8 mouse cellular contexts compared by ENCODE assay signal in the genomic region with DNA sequence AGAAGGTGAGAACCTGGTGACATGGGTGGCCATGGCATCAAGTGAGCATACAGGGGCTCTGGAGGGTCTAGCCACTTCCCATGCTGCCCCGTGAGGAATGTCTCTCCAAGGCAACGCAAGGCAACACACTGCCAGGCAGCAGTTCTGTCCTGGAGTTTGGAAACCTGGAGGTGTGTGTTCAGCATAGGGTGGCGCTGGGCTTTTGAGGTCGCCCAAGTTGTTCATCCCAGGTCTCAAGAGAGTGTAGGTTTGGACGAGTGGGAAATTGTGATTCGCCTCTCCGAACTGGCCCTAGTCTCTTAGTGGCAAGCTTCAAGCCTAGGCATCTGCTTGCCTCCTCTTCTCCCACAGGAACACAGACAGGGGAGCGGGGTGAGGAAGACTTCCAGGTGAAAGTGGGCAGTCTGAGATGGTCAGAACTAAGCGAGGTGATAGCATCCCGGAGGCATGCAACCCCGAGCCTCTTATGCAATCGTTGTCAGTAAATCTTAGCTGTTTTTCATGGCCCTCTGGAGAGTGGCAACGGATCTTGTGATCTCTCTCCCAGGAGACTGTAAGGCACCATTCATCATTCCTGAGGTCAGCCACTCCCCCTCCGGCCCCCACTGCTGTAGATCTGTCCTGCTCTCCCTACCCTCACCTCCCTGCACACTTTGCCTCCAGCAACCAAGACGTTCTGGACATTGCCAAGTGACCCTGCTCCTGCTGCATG. TPM values are rescaled to one million over a fixed set of nuclear protein-coding genes. Genes with fewer than 3 reads are reported as not detected.
DNase-seq lines count a peak whose midpoint lies in the region; TF ChIP-seq lines count a peak whose summit lies in the region.

No protein-coding gene starts in this region.

- no peak overlapping the region for H3K27ac ChIP-seq in spleen, adult 2 months (ENCODE audit: insufficient read depth, low read length)
- H3K27ac ChIP-seq in embryonic fibroblast, embryonic 13.5 days (ENCODE audit: insufficient read depth, low read length) = peak overlapping the region; percentile 90
- peak overlapping the region; percentile 46 for H3K27ac ChIP-seq in kidney, adult 2 months (ENCODE audit: insufficient read depth, low read depth, low read length)

- no peaks in the 10 kb centered on the region for H3K36me3 ChIP-seq in spleen, adult 2 months (ENCODE audit: control insufficient read depth, insufficient read depth, low read length)
- H3K36me3 ChIP-seq in kidney, adult 2 months (ENCODE audit: control insufficient read depth, insufficient read depth, low read length) = no peaks in the 10 kb centered on the region

- H3K27me3 ChIP-seq in spleen, adult 2 months (ENCODE audit: control insufficient read depth, insufficient read depth, low read length) = peaks cover 6% of the 10 kb centered on the region
- no peaks in the 10 kb centered on the region for H3K27me3 ChIP-seq in kidney, adult 2 months (replicated peaks; ENCODE audit: control insufficient read depth, insufficient read depth, low read length)

- no peak for TF ChIP-seq CTCF in spleen, adult 2 months (IDR thresholded peaks at IDR 0.05; ENCODE audit: extremely low read depth, insufficient read depth, insufficient read length, insufficient replicate concordance)
- no peak for TF ChIP-seq CTCF in embryonic fibroblast, embryonic 13.5 days (IDR thresholded peaks at IDR 0.05; ENCODE audit: borderline replicate concordance, insufficient read depth, low read length)
- TF ChIP-seq CTCF in kidney, adult 2 months (conservative IDR thresholded peaks at IDR 0.05; ENCODE audit: insufficient read depth, insufficient read length, low read depth, low read length) = no peak

- H3K4me1 ChIP-seq in spleen, adult 2 months (ENCODE audit: control insufficient read depth, insufficient read depth, insufficient read length) = no peaks in the 10 kb centered on the region
- peaks cover 21% of the 10 kb centered on the region for H3K4me1 ChIP-seq in embryonic fibroblast, embryonic 13.5 days (ENCODE audit: control insufficient read depth, insufficient read depth, low read length)
- no peaks in the 10 kb centered on the region for H3K4me1 ChIP-seq in kidney, adult 2 months (ENCODE audit: control insufficient read depth, insufficient read depth, low read length)

- no peak for DNase-seq in spleen, adult 2 months (ENCODE audit: low read depth in 1 of 2, low spot score in 2 of 2)
- DNase-seq in spleen, postnatal 4 days (ENCODE audit: low spot score in 2 of 2) = no peak
- DNase-seq in kidney, adult 2 months = peak; percentile 79
- peak; percentile 49 for DNase-seq in lung, postnatal 36 days
- DNase-seq in thymus, postnatal 0 days (ENCODE audit: low spot score) = no peak
- DNase-seq in right cerebral cortex, postnatal 10 days (ENCODE audit: low spot score in 2 of 2) = no peak
- DNase-seq in thymus, postnatal 10 days (ENCODE audit: low spot score in 2 of 2) = no peak

- 44% methylated on average over 15 of the region's 15 CpGs for WGBS in spleen, adult 2 months
- 17% methylated on average over 15 of the region's 15 CpGs for WGBS in kidney, adult 2 months

- no peak for TF ChIP-seq POLR2A in spleen, adult 2 months (IDR thresholded peaks at IDR 0.05; ENCODE audit: low read depth, low read length)
- peak; percentile 59; the same call in 1 of the 2 replicates for TF ChIP-seq POLR2A in embryonic fibroblast, embryonic 13.5 days (IDR thresholded peaks at IDR 0.05; ENCODE audit: low read depth, low read length)
- TF ChIP-seq POLR2A in kidney, adult 2 months (IDR thresholded peaks at IDR 0.05; ENCODE audit: low read depth, low read length) = no peak

- H3K4me3 ChIP-seq in spleen, adult 2 months (ENCODE audit: extremely low read depth, insufficient read depth, insufficient read length) = peak overlapping the region; percentile 14; the same call in 1 of the 2 replicates
- peak overlapping the region; percentile 73 for H3K4me3 ChIP-seq in embryonic fibroblast, embryonic 13.5 days (ENCODE audit: insufficient read depth, low read length)
- H3K4me3 ChIP-seq in kidney, adult 2 months (ENCODE audit: insufficient read depth, low read depth, low read length) = peak overlapping the region; percentile 62

RNA-seq across cellular contexts. Expression of a gene that starts 0.8 kb away (rescaled TPM):
- 15.7 and 19.8 TPM in 2 replicates for polyA plus RNA-seq in spleen, adult 2 months (2012; rRNA removed)
- 372 and 444 TPM in 2 replicates for polyA plus RNA-seq in embryonic fibroblast, embryonic 13.5 days (2011; ENCODE audit: insufficient read length, low read depth, missing spikeins)
- 91.4 and 96.7 TPM in 2 replicates for polyA plus RNA-seq in kidney, adult 2 months (2012; rRNA removed)
- 4.3 and 4.6 TPM in 2 replicates for polyA plus RNA-seq in thymus, postnatal 0 days (2015; fragmentation: Nextera tagmentation; extraction: Ambion mirVana)

RNA-seq across cellular contexts. Expression of a gene that starts 15.5 kb away (rescaled TPM):
- polyA plus RNA-seq in spleen, adult 2 months (2012; rRNA removed) = 78.1 and 210 TPM in 2 replicates
- 23.2 and 31.7 TPM in 2 replicates for polyA plus RNA-seq in embryonic fibroblast, embryonic 13.5 days (2011; ENCODE audit: insufficient read length, low read depth, missing spikeins)
- 50.2 and 70.7 TPM in 2 replicates for polyA plus RNA-seq in kidney, adult 2 months (2012; rRNA removed)
- polyA plus RNA-seq in thymus, postnatal 0 days (2015; fragmentation: Nextera tagmentation; extraction: Ambion mirVana) = 97.0 and 118 TPM in 2 replicates

RNA-seq across cellular contexts. Expression of a gene that starts 24.7 kb away (rescaled TPM):
- 62.5 and 87.7 TPM in 2 replicates for polyA plus RNA-seq in spleen, adult 2 months (2012; rRNA removed)
- 9.9 and 13.0 TPM in 2 replicates for polyA plus RNA-seq in embryonic fibroblast, embryonic 13.5 days (2011; ENCODE audit: insufficient read length, low read depth, missing spikeins)
- 14.7 and 19.5 TPM in 2 replicates for polyA plus RNA-seq in kidney, adult 2 months (2012; rRNA removed)
- polyA plus RNA-seq in thymus, postnatal 0 days (2015; fragmentation: Nextera tagmentation; extraction: Ambion mirVana) = 8.7 and 9.5 TPM in 2 replicates

RNA-seq across cellular contexts. Expression of a gene that starts 36.0 kb away (rescaled TPM):
- 0.54 TPM in 1 of 2 replicates, not detected in the other for polyA plus RNA-seq in spleen, adult 2 months (2012; rRNA removed)
- not detected in 2 replicates for polyA plus RNA-seq in embryonic fibroblast, embryonic 13.5 days (2011; ENCODE audit: insufficient read length, low read depth, missing spikeins)
- 5.1 and 5.3 TPM in 2 replicates for polyA plus RNA-seq in kidney, adult 2 months (2012; rRNA removed)
- polyA plus RNA-seq in thymus, postnatal 0 days (2015; fragmentation: Nextera tagmentation; extraction: Ambion mirVana) = 6.8 and 7.0 TPM in 2 replicates

RNA-seq across cellular contexts. Expression of a gene that starts 59.0 kb away (rescaled TPM):
- polyA plus RNA-seq in spleen, adult 2 months (2012; rRNA removed) = 0.85 and 1.5 TPM in 2 replicates
- 2.8 TPM in 1 of 2 replicates, not detected in the other for polyA plus RNA-seq in embryonic fibroblast, embryonic 13.5 days (2011; ENCODE audit: insufficient read length, low read depth, missing spikeins)
- 113 and 157 TPM in 2 replicates for polyA plus RNA-seq in kidney, adult 2 months (2012; rRNA removed)
- polyA plus RNA-seq in thymus, postnatal 0 days (2015; fragmentation: Nextera tagmentation; extraction: Ambion mirVana) = 29.5 and 35.8 TPM in 2 replicates

Comparison
In these comparisons a context has a peak if more than half of its experiments do, and no peak if none do; other contexts are left out.
1. DNase-seq: peak in kidney, adult 2 months (single experiment) and lung, postnatal 36 days (single experiment); none in spleen, adult 2 months (0 of 2), spleen, postnatal 4 days (0 of 2), thymus, postnatal 0 days (single experiment), right cerebral cortex, postnatal 10 days (0 of 2) and thymus, postnatal 10 days (0 of 2).
2. H3K4me3 ChIP-seq: peak in every context shown above with its lines; median percentile 73 in embryonic fibroblast, embryonic 13.5 days; 62 in kidney, adult 2 months; 14 in spleen, adult 2 months.